Mouse (Mus musculus) retina, postnatal 1 day (tissue): ENCODE measurements around the gene Gm20605.
A peak's percentile ranks its signal among the peaks of the same experiment; 100 is the strongest.

Experiments used
- DNase-seq: peaks from one replicate; pipeline ENCODE4 v3.0.0-alpha.2; 2012

The Gm20605 gene

GRCm38 (mm10) chr5:137653366-137653765, 24.4 kb downstream of the Gm20605 start:
- no peak for DNase-seq

- peak; percentile 52 for DNase-seq
Measured at GRCm38 (mm10) chr5:137654746-137655145, 25.8 kb downstream of the Gm20605 start.

- peak; percentile 87 for DNase-seq
Measured at GRCm38 (mm10) chr5:137656977-137657376, 28.0 kb downstream of the Gm20605 start.

GRCm38 (mm10) chr5:137660064-137660688, 31.2 kb downstream of the Gm20605 start:
- DNase-seq: no peak

- DNase-seq: no peak
Measured at GRCm38 (mm10) chr5:137663057-137663456, 34.1 kb downstream of the Gm20605 start.

- no peak for DNase-seq
Measured at GRCm38 (mm10) chr5:137668971-137669370, 40.0 kb downstream of the Gm20605 start.

- no peak for DNase-seq
Measured at GRCm38 (mm10) chr5:137670240-137670639, 41.3 kb downstream of the Gm20605 start.

- DNase-seq: no peak
Measured at GRCm38 (mm10) chr5:137671443-137672240, 42.7 kb downstream of the Gm20605 start.

GRCm38 (mm10) chr5:137672361-137672760, 43.4 kb downstream of the Gm20605 start:
- no peak for DNase-seq

GRCm38 (mm10) chr5:137673015-137673414, 44.0 kb downstream of the Gm20605 start:
- DNase-seq: no peak

GRCm38 (mm10) chr5:137674786-137675185, 45.8 kb downstream of the Gm20605 start:
- DNase-seq: no peak

- DNase-seq: no peak
Measured at GRCm38 (mm10) chr5:137677859-137678258, 48.9 kb downstream of the Gm20605 start.

GRCm38 (mm10) chr5:137678736-137679135, 49.8 kb downstream of the Gm20605 start:
- no peak for DNase-seq

GRCm38 (mm10) chr5:137679726-137680125, 50.8 kb downstream of the Gm20605 start:
- no peak for DNase-seq

- DNase-seq: peak; percentile 15
Measured at GRCm38 (mm10) chr5:137682526-137682925, 53.6 kb downstream of the Gm20605 start.

- DNase-seq: peak; percentile 48
Measured at GRCm38 (mm10) chr5:137683388-137684293, 54.7 kb downstream of the Gm20605 start.

- peak; percentile 100 for DNase-seq
Measured at GRCm38 (mm10) chr5:137684294-137685123, 55.5 kb downstream of the Gm20605 start, which contains the start of gene Agfg2. TSS of gene Agfg2 (minus strand) at chr5:137684726.

- DNase-seq: no peak
Measured at GRCm38 (mm10) chr5:137685653-137686052, 56.7 kb downstream of the Gm20605 start.

GRCm38 (mm10) chr5:137686127-137686790, 57.3 kb downstream of the Gm20605 start:
- DNase-seq: no peak

- no peak for DNase-seq
Measured at GRCm38 (mm10) chr5:137689974-137690373, 61.0 kb downstream of the Gm20605 start.

GRCm38 (mm10) chr5:137690531-137690930, 61.6 kb downstream of the Gm20605 start:
- no peak for DNase-seq

- DNase-seq: no peak
Measured at GRCm38 (mm10) chr5:137691881-137692280, 62.9 kb downstream of the Gm20605 start.
